Mouse (Mus musculus) MEL (cell line): ENCODE results near the gene Fam19a2. TPM values are rescaled to one million over a fixed set of nuclear protein-coding genes. Genes with fewer than 3 reads are reported as not detected.
A peak's percentile ranks its signal among the peaks of the same experiment; 100 is the strongest.

Source experiments
- DNase-seq: peaks from one replicate; pipeline ENCODE4 v3.0.0; 2011; ENCODE audit warnings: low read depth, low spot score
- H3K27ac ChIP-seq: 2 replicates; pipeline ENCODE4 v1.5.1; 2012; ENCODE audit warnings: low read depth, mild to moderate bottlenecking, control low read depth, low read length, moderate library complexity; ENCODE audit not compliant: control insufficient read depth
- H3K27me3 ChIP-seq, 2 experiments: fragments of 150-350 bp in 1 of 2; sonication (generic) in 1 of 2; 2 replicates each; pipeline ENCODE4 v1.6.1; 2012; ENCODE audit warnings: low read length in 2 of 2, mild to moderate bottlenecking in 2 of 2, improper control_type of control experiment in 1 of 2, moderate library complexity in 1 of 2; ENCODE audit not compliant: insufficient read depth in 2 of 2, control insufficient read depth in 1 of 2
- H3K36me3 ChIP-seq, 2 experiments: 2 replicates each; pipeline ENCODE4 v1.6.1; 2012 to 2014; ENCODE audit warnings: low read length in 2 of 2, improper control_type of control experiment in 1 of 2, inconsistent platforms in 1 of 2, mild to moderate bottlenecking in 1 of 2; ENCODE audit not compliant: insufficient read depth in 2 of 2, control insufficient read depth in 1 of 2
- H3K4me1 ChIP-seq, 2 experiments: fragments of 150-350 bp in 1 of 2; sonication (generic) in 1 of 2; 2 replicates each; pipeline ENCODE4 v1.6.1; 2012; ENCODE audit warnings: low read length in 2 of 2, improper control_type of control experiment in 1 of 2, mild to moderate bottlenecking in 1 of 2; ENCODE audit not compliant: insufficient read depth in 2 of 2, control insufficient read depth in 1 of 2
- H3K4me3 ChIP-seq, 2 experiments: fragments of 150-350 bp in 1 of 2; sonication (generic) in 1 of 2; 2 replicates each; pipeline ENCODE4 v1.5.1; 2012; ENCODE audit warnings: low read depth in 2 of 2, low read length in 2 of 2, mild to moderate bottlenecking in 2 of 2, moderate library complexity in 2 of 2, control low read depth in 1 of 2, improper control_type of control experiment in 1 of 2; ENCODE audit not compliant: control insufficient read depth in 1 of 2, insufficient read depth in 1 of 2
- H3K79me2 ChIP-seq: 2 replicates; pipeline ENCODE4 v1.6.1; 2012; ENCODE audit warnings: mild to moderate bottlenecking, low read length, moderate library complexity; ENCODE audit not compliant: control insufficient read depth, poor library complexity, insufficient read depth
- H3K9ac ChIP-seq: 2 replicates; pipeline ENCODE4 v1.6.1; 2012; ENCODE audit warnings: low read depth, mild to moderate bottlenecking, control low read depth, low read length, moderate library complexity; ENCODE audit not compliant: control insufficient read depth, poor library complexity, severe bottlenecking
- H3K9me3 ChIP-seq: fragments of 150-350 bp; sonication (generic); replicated peaks from 2 replicates; pipeline ENCODE4 v1.6.1; 2012; ENCODE audit warnings: mild to moderate bottlenecking, low read length, improper control_type of control experiment, moderate library complexity; ENCODE audit not compliant: insufficient read depth
- CHD1 ChIP-seq: IDR thresholded peaks from 2 replicates; pipeline ENCODE4 v1.6.1; 2012; ENCODE audit warnings: low read depth, mild to moderate bottlenecking, inconsistent platforms, low read length, improper control_type of control experiment
- ELF1 ChIP-seq: IDR thresholded peaks from 2 replicates; pipeline ENCODE4 v1.6.1; 2014; ENCODE audit warnings: low read depth, mild to moderate bottlenecking, inconsistent platforms, low read length, improper control_type of control experiment, moderate library complexity
- EP300 ChIP-seq, 2 experiments: IDR thresholded peaks; 2 replicates each; pipeline ENCODE4 v1.6.1; 2011; ENCODE audit warnings: improper control_type of control experiment in 2 of 2, low read length in 2 of 2, low read depth in 1 of 2, mild to moderate bottlenecking in 1 of 2
- ETS1 ChIP-seq: IDR thresholded peaks from 2 replicates; pipeline ENCODE4 v1.6.1; 2012; ENCODE audit warnings: low read depth, mild to moderate bottlenecking, inconsistent platforms, low read length, improper control_type of control experiment, moderate library complexity
- GABPA ChIP-seq: IDR thresholded peaks from 2 replicates; pipeline ENCODE4 v1.6.1; 2012; ENCODE audit warnings: low read depth, mild to moderate bottlenecking, inconsistent platforms, low read length, improper control_type of control experiment, moderate library complexity
- GATA1 ChIP-seq: IDR thresholded peaks from 2 replicates; pipeline ENCODE4 v1.6.1; 2011; ENCODE audit warnings: low read depth, low read length, improper control_type of control experiment
- JUND ChIP-seq: IDR thresholded peaks from 2 replicates; pipeline ENCODE4 v1.6.1; 2011; ENCODE audit warnings: low read depth, mild to moderate bottlenecking, improper control_type of control experiment, low read length
- KAT2A ChIP-seq: conservative IDR thresholded peaks from 2 replicates; pipeline ENCODE4 v1.6.1; 2012; ENCODE audit warnings: low read depth, low read length, improper control_type of control experiment, inconsistent platforms
- MAX ChIP-seq: IDR thresholded peaks from 2 replicates; pipeline ENCODE4 v1.6.1; 2011; ENCODE audit warnings: low read length, improper control_type of control experiment
- MAZ ChIP-seq: IDR thresholded peaks from 2 replicates; pipeline ENCODE4 v1.6.1; 2012; ENCODE audit warnings: low read depth, mild to moderate bottlenecking, inconsistent platforms, low read length, improper control_type of control experiment
- MEF2A ChIP-seq: IDR thresholded peaks from 2 replicates; pipeline ENCODE4 v1.6.1; 2014; ENCODE audit warnings: low read depth, mild to moderate bottlenecking, inconsistent platforms, low read length, improper control_type of control experiment; ENCODE audit not compliant: poor library complexity, insufficient replicate concordance, severe bottlenecking; ENCODE audit errors: extremely low read depth
- MYB ChIP-seq: IDR thresholded peaks from 2 replicates; pipeline ENCODE4 v1.6.1; 2011; ENCODE audit warnings: mild to moderate bottlenecking, low read depth, low read length, improper control_type of control experiment
- POLR2AphosphoS2 ChIP-seq: IDR thresholded peaks from 2 replicates; pipeline ENCODE4 v1.6.1; 2011; ENCODE audit warnings: low read length, improper control_type of control experiment
- RAD21 ChIP-seq: IDR thresholded peaks from 2 replicates; pipeline ENCODE4 v1.6.1; 2011; ENCODE audit warnings: mild to moderate bottlenecking, low read depth, low read length, improper control_type of control experiment
- RCOR1 ChIP-seq: IDR thresholded peaks from 2 replicates; pipeline ENCODE4 v1.6.1; 2012; ENCODE audit warnings: low read depth, mild to moderate bottlenecking, inconsistent platforms, low read length, improper control_type of control experiment
- SMC3 ChIP-seq: IDR thresholded peaks from 2 replicates; pipeline ENCODE4 v1.6.1; 2011; ENCODE audit warnings: low read depth, low read length, improper control_type of control experiment
- TAL1 ChIP-seq: IDR thresholded peaks from 2 replicates; pipeline ENCODE4 v1.6.1; 2012; ENCODE audit warnings: mild to moderate bottlenecking, inconsistent platforms, low read length, moderate library complexity, mixed read lengths
- TBP ChIP-seq: IDR thresholded peaks from 2 replicates; pipeline ENCODE4 v1.8.0; 2011; ENCODE audit warnings: low read depth, low read length, improper control_type of control experiment
- TCF12 ChIP-seq: IDR thresholded peaks from 2 replicates; pipeline ENCODE4 v1.6.1; 2014; ENCODE audit warnings: low read depth, mild to moderate bottlenecking, inconsistent platforms, low read length, improper control_type of control experiment, moderate library complexity
- UBTF ChIP-seq: IDR thresholded peaks from 2 replicates; pipeline ENCODE4 v1.6.1; 2012; ENCODE audit warnings: low read depth, mild to moderate bottlenecking, inconsistent platforms, low read length, improper control_type of control experiment, moderate library complexity, borderline replicate concordance; ENCODE audit not compliant: insufficient read depth
- USF1 ChIP-seq: IDR thresholded peaks from 2 replicates; pipeline ENCODE4 v1.6.1; 2014; ENCODE audit warnings: low read depth, mild to moderate bottlenecking, inconsistent platforms, low read length, improper control_type of control experiment, moderate library complexity
- USF2 ChIP-seq, 2 experiments: IDR thresholded peaks; 2 replicates each; pipeline ENCODE4 v1.6.1; 2011 to 2012; ENCODE audit warnings: improper control_type of control experiment in 2 of 2, low read length in 2 of 2, borderline replicate concordance in 1 of 2, inconsistent platforms in 1 of 2, low read depth in 1 of 2, mild to moderate bottlenecking in 1 of 2; ENCODE audit not compliant: insufficient read depth in 1 of 2
- ZC3H11A ChIP-seq: IDR thresholded peaks from 2 replicates; pipeline ENCODE4 v1.6.1; 2012; ENCODE audit warnings: low read depth, mild to moderate bottlenecking, inconsistent platforms, low read length, improper control_type of control experiment
- ZMIZ1 ChIP-seq: IDR thresholded peaks from 2 replicates; pipeline ENCODE4 v1.6.1; 2012; ENCODE audit warnings: low read depth, mild to moderate bottlenecking, inconsistent platforms, low read length, improper control_type of control experiment, moderate library complexity
- polyA plus RNA-seq, 2 experiments: library from polyadenylated mRNA; stranded (reverse) in 1 of 2; unstranded in 1 of 2; fragments of >175 nt in 1 of 2; fragments of >200 nt in 1 of 2; gene quantifications; 2 replicates each; pipeline versions ENCODE4 v1.2.1 to v1.2.4; 2012; ENCODE audit warnings: low replicate concordance in 2 of 2, low read depth in 1 of 2; ENCODE audit not compliant: insufficient read length in 2 of 2, insufficient read depth in 1 of 2, missing spikeins in 1 of 2
- total RNA-seq: library from RNA; depleted of rRNA; stranded (reverse); fragments of 300-350 nt; gene quantifications from 2 replicates; pipeline ENCODE4 v1.2.3, GENCODE M21; 2012

Fam19a2 gene
- total and polyA plus RNA-seq, 3 experiments: not detected

GRCm38 (mm10) chr10:123420249-123420648 is 156.5 kb downstream of the Fam19a2 start:
- TF ChIP-seq USF1 (no peak), JUND (no peak), TCF12 (no peak), RCOR1 (no peak), MYB (no peak), GATA1 (no peak), ZMIZ1 (no peak), ZC3H11A (no peak), MAZ (no peak), UBTF (no peak), SMC3 (no peak)
- Histone ChIP-seq H3K79me2 (no peaks in the 10 kb centered on the region), H3K27me3 (no peaks in the 10 kb centered on the region), H3K36me3 (no peaks in the 10 kb centered on the region), H3K4me1 (no peaks in the 10 kb centered on the region), H3K4me3 (no peak overlapping the region), H3K9ac (no peak overlapping the region), H3K27ac (no peak overlapping the region), H3K9me3 (no peaks in the 10 kb centered on the region)
- DNase-seq: peak; percentile 8

- H3K9me3 ChIP-seq: no peaks in the 10 kb centered on the region
- TF ChIP-seq TAL1 (no peak), JUND (no peak)
- TF ChIP-seq, all 39 proteins: peak for 0
- no peak for DNase-seq
- Histone ChIP-seq H3K4me1 (no peaks in the 10 kb centered on the region), H3K27me3 (no peaks in the 10 kb centered on the region), H3K9ac (no peak overlapping the region), H3K36me3 (no peaks in the 10 kb centered on the region), H3K79me2 (no peaks in the 10 kb centered on the region), H3K27ac (no peak overlapping the region), H3K4me3 (no peak overlapping the region)
Measured at GRCm38 (mm10) chr10:123424482-123424881, 160.7 kb downstream of the Fam19a2 start.

GRCm38 (mm10) chr10:123426527-123427363 is 162.9 kb downstream of the Fam19a2 start:
- Histone ChIP-seq H3K79me2 (no peaks in the 10 kb centered on the region), H3K27ac (no peak overlapping the region), H3K36me3 (no peaks in the 10 kb centered on the region), H3K9me3 (no peaks in the 10 kb centered on the region), H3K27me3 (no peaks in the 10 kb centered on the region), H3K4me3 (no peak overlapping the region), H3K4me1 (no peaks in the 10 kb centered on the region), H3K9ac (no peak overlapping the region)
- DNase-seq: no peak
- TF ChIP-seq MAZ (no peak), CHD1 (no peak), GABPA (no peak), RAD21 (no peak), USF2 (IDR thresholded peaks at IDR 0.05; ENCODE audit: borderline replicate concordance in 1 of 2, insufficient read depth in 1 of 2, low read depth in 1 of 2, low read length in 2 of 2) (no peak), GATA1 (no peak), TBP (no peak), ETS1 (no peak), UBTF (no peak), EP300 (IDR thresholded peaks at IDR 0.05; ENCODE audit: low read depth in 1 of 2, low read length in 2 of 2) (no peak), ELF1 (no peak), TAL1 (no peak), MEF2A (no peak), KAT2A (no peak), MAX (no peak), POLR2AphosphoS2 (no peak)
